Mouse (Mus musculus): ENCODE results near the gene Id3.

The Id3 gene

GRCm38 (mm10) chr4:136186739-136187472 is 43.6 kb downstream of the Id3 start:
- in situ Hi-C loops (cut with MboI; ENCODE audit: low pct_unique_long_range_greater_than_20kb in 1 of 2, low sequenced_read_pairs in 2 of 2, unreplicated experiment in 1 of 2) = no loop called here

- in situ Hi-C loops (cut with MboI; ENCODE audit: low pct_unique_long_range_greater_than_20kb in 1 of 2, low sequenced_read_pairs in 2 of 2, unreplicated experiment in 1 of 2) = no loop called here
These were observed 45.9 kb downstream of the Id3 start for GRCm38 (mm10) chr4:136188973-136189737.

- in situ Hi-C loops (cut with MboI; ENCODE audit: low pct_unique_long_range_greater_than_20kb in 1 of 2, low sequenced_read_pairs in 2 of 2, unreplicated experiment in 1 of 2) = no loop called here
These were observed 46.6 kb downstream of the Id3 start for GRCm38 (mm10) chr4:136189912-136190311.

DNA sequence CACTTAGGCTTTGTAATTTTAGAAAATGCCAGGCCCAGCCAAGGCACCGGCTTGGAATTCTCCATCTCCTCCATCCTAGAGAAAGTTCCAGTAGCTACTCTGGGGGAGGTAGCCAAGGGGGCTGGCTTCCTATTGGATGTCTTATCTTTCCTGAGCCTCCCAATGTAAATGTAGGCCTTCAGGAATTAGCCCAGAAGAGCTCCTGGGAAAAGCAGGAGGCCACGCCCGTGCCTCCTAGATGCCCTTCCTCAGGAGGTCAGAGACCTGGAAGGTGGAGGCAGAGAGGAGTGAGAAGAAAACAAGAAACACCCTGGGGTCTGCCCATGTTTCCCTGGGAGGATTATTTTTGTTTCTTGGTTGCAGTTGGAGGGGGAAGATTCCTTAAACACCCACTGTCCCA is 50.3 kb downstream of the Id3 start:
- in situ Hi-C loops (cut with MboI; ENCODE audit: low pct_unique_long_range_greater_than_20kb in 1 of 2, low sequenced_read_pairs in 2 of 2, unreplicated experiment in 1 of 2) = no loop called here

GRCm38 (mm10) chr4:136195029-136195428 is 51.7 kb downstream of the Id3 start:
- in situ Hi-C loops (cut with MboI; ENCODE audit: low pct_unique_long_range_greater_than_20kb in 1 of 2, low sequenced_read_pairs in 2 of 2, unreplicated experiment in 1 of 2) = no loop called here

Data from mouse embryonic stem cell (cell line).